Mouse (Mus musculus) intestine, embryonic 16.5 days (tissue): ENCODE measurements at regions not wholly inside any gene's neighbourhood (a gene's known extent, or its start where the extent isn't known, plus 50 kb on each side); places are given as distances from the start of the nearest gene placed in this dataset.
A peak's percentile ranks its signal among the peaks of the same experiment; 100 is the strongest.

Source experiments
- ATAC-seq: fragments of 200-750 bp; cut with Nextera tagmentation; 2 replicates; pipeline ENCODE4 v1.8.0; 2017; ENCODE audit warnings: moderate TSS enrichment, moderate library complexity
- H3K27ac ChIP-seq: fragments of 300-500 bp; sonication (generic); 2 replicates; pipeline ENCODE4 v1.5.1; 2014; ENCODE audit warnings: mild to moderate bottlenecking, low read length
- H3K27me3 ChIP-seq: fragments of 300-500 bp; sonication (generic); replicated peaks from 2 replicates; pipeline ENCODE4 v1.6.1; 2014; ENCODE audit warnings: low read length, control low read depth, mixed read lengths; ENCODE audit not compliant: control insufficient read depth, insufficient read depth
- H3K36me3 ChIP-seq: fragments of 300-500 bp; sonication (generic); 2 replicates; pipeline ENCODE4 v1.6.1; 2014; ENCODE audit warnings: low read length, control low read depth; ENCODE audit not compliant: control insufficient read depth, insufficient read depth
- H3K4me1 ChIP-seq: fragments of 300-500 bp; sonication (generic); 2 replicates; pipeline ENCODE4 v1.6.1; 2014; ENCODE audit warnings: low read length, control low read depth, mixed read lengths; ENCODE audit not compliant: control insufficient read depth, insufficient read depth
- H3K4me2 ChIP-seq: fragments of 300-500 bp; sonication (generic); 2 replicates; pipeline ENCODE4 v1.6.1; 2014; ENCODE audit warnings: low read depth, low read length, control low read depth
- H3K4me3 ChIP-seq: fragments of 300-500 bp; sonication (generic); 2 replicates; pipeline ENCODE4 v1.5.1; 2014; ENCODE audit warnings: mild to moderate bottlenecking, low read length
- H3K9ac ChIP-seq: fragments of 300-500 bp; sonication (generic); 2 replicates; pipeline ENCODE4 v1.6.1; 2014; ENCODE audit warnings: low read depth, low read length
- H3K9me3 ChIP-seq: fragments of 300-500 bp; sonication (generic); 2 replicates; pipeline ENCODE4 v1.6.1; 2016; ENCODE audit warnings: low read length, control low read depth; ENCODE audit not compliant: control insufficient read depth
- WGBS: fragments of 180-500 bp; shearing (Covaris S2); extraction: QIAGEN DNeasy Blood & Tissue Kit; methylation state at CpG from one replicate; pipeline ENCODE4 v1.1.7; 2014; 5-methylcytosine and 5-hydroxymethylcytosine counted together

- Histone ChIP-seq H3K4me2 (no peak overlapping the region), H3K9me3 (no peaks in the 10 kb centered on the region), H3K9ac (no peak overlapping the region), H3K4me3 (no peak overlapping the region), H3K4me1 (no peaks in the 10 kb centered on the region), H3K27ac (no peak overlapping the region), H3K27me3 (peaks cover 4% of the 10 kb centered on the region; the same call in 1 of the 2 replicates), H3K36me3 (no peaks in the 10 kb centered on the region)
- no peak for ATAC-seq
- WGBS = 41% methylated on average over 9 of the region's 9 CpGs
Observed at GRCm38 (mm10) chr13:58476033-58476830, 73.1 kb upstream of the Hnrnpk start.

- Histone ChIP-seq H3K27me3 (peaks cover 6% of the 10 kb centered on the region), H3K9ac (no peak overlapping the region), H3K4me1 (no peaks in the 10 kb centered on the region), H3K27ac (no peak overlapping the region), H3K4me2 (no peak overlapping the region), H3K4me3 (no peak overlapping the region), H3K9me3 (no peaks in the 10 kb centered on the region), H3K36me3 (no peaks in the 10 kb centered on the region)
- ATAC-seq = peak; percentile 59
- WGBS = 50% methylated on average over 6 of the region's 6 CpGs
Observed at GRCm38 (mm10) chr13:58475495-58475894, 72.4 kb upstream of the Hnrnpk start.

GRCm38 (mm10) chr13:58472455-58472854, 69.3 kb upstream of the Hnrnpk start:
- H3K36me3 ChIP-seq = no peaks in the 10 kb centered on the region
- H3K4me2 ChIP-seq = no peak overlapping the region
- H3K27ac ChIP-seq = no peak overlapping the region
- H3K4me3 ChIP-seq = no peak overlapping the region
- 79% methylated on average over 14 of the region's 14 CpGs for WGBS
- no peaks in the 10 kb centered on the region for H3K4me1 ChIP-seq
- no peak for ATAC-seq
- no peak overlapping the region for H3K9ac ChIP-seq
- no peaks in the 10 kb centered on the region for H3K9me3 ChIP-seq
- H3K27me3 ChIP-seq = peaks cover 10% of the 10 kb centered on the region

- Histone ChIP-seq H3K9ac (peak overlapping the region; percentile 43; the same call in 1 of the 2 replicates), H3K36me3 (no peaks in the 10 kb centered on the region), H3K4me2 (peak overlapping the region; percentile 53), H3K4me3 (peak overlapping the region; percentile 38), H3K27ac (no peak overlapping the region), H3K4me1 (no peaks in the 10 kb centered on the region), H3K27me3 (peaks cover 10% of the 10 kb centered on the region), H3K9me3 (no peaks in the 10 kb centered on the region)
- 8% methylated on average over 16 of the region's 16 CpGs for WGBS
- no peak for ATAC-seq
Observed at GRCm38 (mm10) chr13:58471704-58472103, 68.6 kb upstream of the Hnrnpk start.

GRCm38 (mm10) chr13:58469731-58470130, 66.6 kb upstream of the Hnrnpk start:
- WGBS = 29% methylated on average over 6 of the region's 6 CpGs

GRCm38 (mm10) chr13:58467097-58467642, 64.0 kb upstream of the Hnrnpk start:
- no peak overlapping the region for H3K4me2 ChIP-seq
- H3K27me3 ChIP-seq = peaks cover 6% of the 10 kb centered on the region
- H3K36me3 ChIP-seq = no peaks in the 10 kb centered on the region
- peak; percentile 64 for ATAC-seq
- H3K4me1 ChIP-seq = no peaks in the 10 kb centered on the region
- 76% methylated on average over 10 of the region's 10 CpGs for WGBS
- no peak overlapping the region for H3K9ac ChIP-seq
- no peaks in the 10 kb centered on the region for H3K9me3 ChIP-seq
- peak overlapping the region; percentile 23 for H3K27ac ChIP-seq
- H3K4me3 ChIP-seq = no peak overlapping the region

More at GRCm38 (mm10) chr13:58469731-58470130, 66.6 kb upstream of the Hnrnpk start:
- Histone ChIP-seq H3K4me2 (no peak overlapping the region; the same call in 1 of the 2 replicates), H3K36me3 (no peaks in the 10 kb centered on the region), H3K27me3 (peaks cover 10% of the 10 kb centered on the region), H3K4me1 (no peaks in the 10 kb centered on the region), H3K9ac (no peak overlapping the region), H3K9me3 (no peaks in the 10 kb centered on the region), H3K4me3 (no peak overlapping the region), H3K27ac (no peak overlapping the region)
- no peak for ATAC-seq

- peaks cover 3% of the 10 kb centered on the region; the same call in 1 of the 2 replicates for H3K27me3 ChIP-seq
- no peaks in the 10 kb centered on the region for H3K4me1 ChIP-seq
- ATAC-seq = no peak
- 72% methylated on average over 13 of the region's 13 CpGs for WGBS
- H3K27ac ChIP-seq = no peak overlapping the region
- no peak overlapping the region for H3K9ac ChIP-seq
- no peaks in the 10 kb centered on the region for H3K9me3 ChIP-seq
- H3K36me3 ChIP-seq = no peaks in the 10 kb centered on the region
- H3K4me2 ChIP-seq = no peak overlapping the region
- H3K4me3 ChIP-seq = no peak overlapping the region
Observed at GRCm38 (mm10) chr13:58465206-58466104, 62.3 kb upstream of the Hnrnpk start.
